Mouse (Mus musculus) gastrocnemius, adult 2 months (tissue): Measurements from ENCODE around the gene Spta1. TPM values are rescaled to one million over a fixed set of nuclear protein-coding genes. Genes with fewer than 3 reads are reported as not detected.

Experiments
- DNase-seq: peaks from one replicate; pipeline ENCODE4 v3.0.0; 2022
- H3K27ac ChIP-seq: fragments of 200-600 bp; 2 replicates; pipeline ENCODE4 v1.8.1; 2022; ENCODE audit warnings: mild to moderate bottlenecking
- H3K4me3 ChIP-seq: fragments of 200-600 bp; 2 replicates; pipeline ENCODE4 v1.8.1; 2022; ENCODE audit warnings: mild to moderate bottlenecking, moderate library complexity
- CTCF ChIP-seq: fragments of 200-600 bp; IDR thresholded peaks from 2 replicates; pipeline ENCODE4 v1.8.1; 2022; ENCODE audit warnings: antibody characterized with exemption, mild to moderate bottlenecking, moderate library complexity
- intact Hi-C: fragments of 180-260 bp; cut with DNase I; formaldehyde crosslinking; loops from one replicate; pipeline ENCODE4 v1.15.1; 2025
- long read RNA-seq, 2 experiments: library from polyadenylated mRNA; stranded (forward); transcript quantifications; one replicate each; pipeline ENCODE4 v2.0.0; 2021
- total RNA-seq, 2 experiments: library from RNA; stranded (reverse); gene quantifications; 2 replicates each; pipeline ENCODE4 v1.2.3; 2021

Gene Spta1
- under 1 TPM; 0.03 to 0.06 TPM for total RNA-seq
- long read RNA-seq, experiment 1, result 0 reads
- long read RNA-seq, experiment 2, result 0 reads

- intact Hi-C loops, result no loop called here
- no peak for TF ChIP-seq CTCF
- H3K4me3 ChIP-seq, result no peak within 1 kb of the TSS
- DNase-seq, result no peak
- 0 out of 2 replicates have a peak within 1 kb of the TSS, but pooled peaks have one; percentile 24 for H3K27ac ChIP-seq
Observed at GRCm38 (mm10) chr1:174172605-174173004, at the start of gene Spta1. TSS of gene Spta1 (plus strand) at chr1:174172776.

DNA sequence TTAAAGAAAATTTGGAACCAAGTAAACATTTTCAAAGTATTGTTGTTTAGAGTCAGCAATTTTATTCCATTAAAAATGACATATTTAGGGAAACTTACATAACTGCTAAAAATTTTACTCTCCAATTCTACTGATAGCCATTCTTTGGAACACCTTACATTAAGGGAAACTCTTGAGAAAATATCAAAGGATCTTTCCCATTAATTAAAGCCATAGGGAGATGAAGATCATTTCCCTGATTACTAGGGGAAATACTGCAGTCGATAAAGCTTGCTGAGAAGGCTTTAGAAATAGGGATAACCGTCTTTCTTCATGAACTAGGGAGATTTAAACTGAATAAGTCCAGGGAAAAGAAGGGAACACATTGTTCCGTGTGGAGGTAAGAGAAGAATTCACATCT lies 41.4 kb upstream of the Spta1 start, which contains the start of gene Olfr424:
Olfr424 (plus strand) TSS at position 301 of the 400 bp plus-strand sequence.
- TF ChIP-seq CTCF, result no peak
- H3K4me3 ChIP-seq, result no peak within 1 kb of the TSS
- no peak within 1 kb of the TSS for H3K27ac ChIP-seq
- intact Hi-C loops, result no loop called here
- DNase-seq, result no peak

DNA sequence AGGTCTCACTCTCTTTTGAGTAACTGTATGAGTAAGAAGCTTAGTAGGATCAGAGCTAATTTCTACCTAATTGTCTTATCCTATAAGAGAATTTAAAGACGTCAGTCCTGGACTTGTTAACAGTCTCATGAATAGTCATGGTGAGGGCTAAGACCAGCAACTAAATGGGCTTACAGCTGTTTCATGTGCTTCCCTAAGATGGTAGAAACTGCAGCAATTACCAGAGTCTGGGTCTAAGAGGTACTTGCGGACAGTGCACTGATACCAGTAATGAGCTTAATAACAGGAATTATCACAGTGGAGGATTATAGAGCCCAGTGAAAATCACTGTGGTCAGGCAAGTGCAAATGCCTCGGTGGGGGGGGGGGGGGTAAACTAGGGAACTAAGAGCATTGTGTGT lies 40.6 kb upstream of the Spta1 start:
- H3K4me3 ChIP-seq, result no peak overlapping the region
- H3K27ac ChIP-seq, result no peak overlapping the region
- intact Hi-C loops, result no loop called here
- no peak for TF ChIP-seq CTCF
- no peak for DNase-seq

DNA sequence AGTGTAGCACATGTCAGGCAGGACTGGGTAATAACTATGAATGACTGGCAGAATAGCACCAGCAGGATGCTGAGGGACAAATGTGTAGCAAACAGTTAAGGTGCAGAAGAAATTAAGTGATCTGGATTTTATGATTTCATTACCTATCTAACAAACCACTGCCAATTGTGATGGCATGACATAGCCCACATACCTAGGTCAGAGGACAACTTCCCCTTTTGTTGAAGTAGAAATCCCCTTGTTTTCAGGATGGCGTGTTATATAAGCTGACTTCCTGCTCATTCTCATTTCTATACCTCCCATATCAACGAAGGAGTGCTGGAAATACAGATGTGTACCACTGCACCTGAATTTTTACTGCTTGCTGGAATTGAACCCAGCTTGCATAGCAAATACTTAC lies 31.2 kb upstream of the Spta1 start:
- no peak overlapping the region for H3K27ac ChIP-seq
- intact Hi-C loops, result no loop called here
- no peak for DNase-seq

DNA sequence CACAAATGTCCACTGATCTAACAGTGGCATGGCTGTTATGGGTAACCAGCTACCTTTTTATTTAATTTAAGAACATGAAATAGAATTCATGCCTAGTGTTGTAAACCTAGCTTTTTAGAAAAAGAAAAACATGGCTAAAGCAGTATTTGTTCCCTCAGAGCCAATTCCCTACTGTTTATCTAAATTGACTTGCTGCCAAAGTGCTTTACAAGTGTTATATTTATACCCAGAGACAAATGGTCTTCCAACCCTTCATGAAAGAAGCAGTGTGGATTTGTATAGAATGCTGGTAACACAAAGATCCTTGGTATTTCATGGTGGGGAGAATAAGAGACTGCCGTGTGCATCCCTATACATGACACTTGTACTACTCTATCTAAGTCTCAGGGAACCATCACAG lies 25.9 kb upstream of the Spta1 start:
- intact Hi-C loops, result no loop called here
- Histone ChIP-seq H3K27ac (no peak overlapping the region), H3K4me3 (no peak overlapping the region)
- no peak for TF ChIP-seq CTCF
- DNase-seq, result no peak

More for the DNA sequence above, 31.2 kb upstream of the Spta1 start:
- H3K4me3 ChIP-seq, result no peak overlapping the region
- no peak for TF ChIP-seq CTCF

DNA sequence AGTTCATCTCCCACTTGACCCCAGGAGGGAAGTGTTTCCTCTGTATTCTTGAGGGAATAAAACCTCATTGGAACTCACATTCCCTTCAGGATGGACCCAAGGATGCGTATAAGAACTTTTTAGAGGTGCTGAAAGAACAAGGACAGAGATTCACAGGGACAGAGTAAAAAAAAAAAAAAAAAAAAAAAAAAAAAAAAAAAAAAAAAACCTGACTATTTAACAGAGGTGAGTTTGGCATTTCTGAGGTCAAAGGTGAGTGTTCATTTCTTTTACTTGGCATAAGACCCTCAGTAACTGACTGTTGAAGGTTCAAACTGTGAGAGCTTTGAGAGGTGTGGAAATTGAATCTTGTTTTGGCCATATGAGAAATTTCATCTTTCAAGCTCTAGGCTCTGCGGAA lies 23.3 kb upstream of the Spta1 start:
- no peak overlapping the region for H3K4me3 ChIP-seq
- no peak for DNase-seq
- intact Hi-C loops, result no loop called here
- no peak for TF ChIP-seq CTCF
- H3K27ac ChIP-seq, result no peak overlapping the region

- H3K4me3 ChIP-seq, result no peak within 1 kb of the TSS
- H3K27ac ChIP-seq, result no peak within 1 kb of the TSS
- intact Hi-C loops, result no loop called here
- TF ChIP-seq CTCF, result no peak
- no peak for DNase-seq
Observed at GRCm38 (mm10) chr1:174155333-174155732, 17.2 kb upstream of the Spta1 start, which contains the start of gene Olfr420. TSS of gene Olfr420 (plus strand) at chr1:174155633.

DNA sequence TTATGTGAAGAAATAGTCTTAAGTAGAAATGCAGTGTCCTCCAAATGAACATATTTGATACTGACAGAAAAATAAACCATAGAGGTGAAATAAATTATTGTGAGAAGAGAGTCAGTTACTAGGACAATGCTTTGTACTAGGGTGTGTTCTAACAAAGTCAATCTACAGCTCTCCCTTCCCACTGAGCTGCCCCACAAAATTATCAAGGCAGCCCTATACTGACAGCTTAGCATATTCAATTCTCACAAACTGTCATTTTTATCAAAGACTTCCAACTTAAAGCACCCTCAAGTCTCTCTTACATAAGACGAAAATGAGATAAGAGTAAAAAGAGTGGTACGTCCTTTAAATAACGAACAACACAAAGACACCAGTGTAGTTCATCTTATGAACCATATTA lies 15.0 kb upstream of the Spta1 start:
- TF ChIP-seq CTCF, result no peak
- Histone ChIP-seq H3K27ac (no peak overlapping the region), H3K4me3 (no peak overlapping the region)
- no peak for DNase-seq
- intact Hi-C loops, result no loop called here

GRCm38 (mm10) chr1:174158512-174158911 lies 14.1 kb upstream of the Spta1 start:
- intact Hi-C loops, result no loop called here
- no peak for TF ChIP-seq CTCF
- no peak for DNase-seq
- no peak overlapping the region for H3K27ac ChIP-seq
- H3K4me3 ChIP-seq, result no peak overlapping the region

- H3K4me3 ChIP-seq, result no peak overlapping the region
- intact Hi-C loops, result no loop called here
- no peak overlapping the region for H3K27ac ChIP-seq
- no peak for DNase-seq
- TF ChIP-seq CTCF, result no peak
Observed at GRCm38 (mm10) chr1:174159095-174159494, 13.5 kb upstream of the Spta1 start.

- TF ChIP-seq CTCF, result no peak
- DNase-seq, result no peak
- Histone ChIP-seq H3K4me3 (no peak overlapping the region), H3K27ac (no peak overlapping the region)
- intact Hi-C loops, result loop anchor here (5.0 kb wide), 1 partner anchor 298 kb away; no protein-coding TSS in a partner anchor
Observed at GRCm38 (mm10) chr1:174169024-174169423, 3.6 kb upstream of the Spta1 start.

DNA sequence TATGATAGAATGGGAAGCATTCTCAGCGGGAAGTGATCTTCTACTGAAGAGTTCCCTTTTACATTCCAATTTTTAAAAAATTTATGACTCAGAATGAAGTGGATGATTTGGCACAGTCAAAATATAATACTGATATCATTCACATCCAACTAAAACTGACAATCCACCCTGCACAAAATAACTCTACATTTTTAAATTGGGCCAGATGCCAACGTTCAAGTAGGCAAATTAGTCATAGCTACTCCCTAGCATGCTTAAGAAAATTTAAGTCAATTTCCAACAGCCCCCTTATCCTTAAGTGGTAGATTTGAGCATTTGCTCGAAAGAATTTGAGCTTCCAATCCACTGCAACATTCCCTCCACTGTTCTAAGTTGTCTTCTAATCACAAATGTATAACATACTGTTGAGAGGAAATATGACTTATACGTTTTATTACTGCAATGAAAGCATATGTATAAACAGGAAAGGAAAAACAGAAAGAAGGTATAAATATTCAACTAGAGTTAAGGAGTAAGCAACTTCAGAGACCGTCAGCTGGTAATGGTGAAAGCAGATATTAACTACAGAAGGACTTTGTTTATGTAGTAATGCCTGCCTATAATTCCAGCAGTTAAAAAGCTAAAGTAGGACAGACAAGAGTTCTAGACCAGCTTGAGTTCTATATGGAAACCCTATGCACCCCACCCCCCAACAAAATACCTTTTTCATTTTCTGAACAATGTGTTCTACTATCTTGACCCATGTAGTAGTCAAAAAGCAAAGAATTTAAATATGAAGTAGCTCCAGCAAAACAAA lies 1.7 kb upstream of the Spta1 start:
- DNase-seq, result no peak
- intact Hi-C loops, result no loop called here
- Histone ChIP-seq H3K27ac (no peak overlapping the region), H3K4me3 (no peak overlapping the region)
- TF ChIP-seq CTCF, result no peak

DNA sequence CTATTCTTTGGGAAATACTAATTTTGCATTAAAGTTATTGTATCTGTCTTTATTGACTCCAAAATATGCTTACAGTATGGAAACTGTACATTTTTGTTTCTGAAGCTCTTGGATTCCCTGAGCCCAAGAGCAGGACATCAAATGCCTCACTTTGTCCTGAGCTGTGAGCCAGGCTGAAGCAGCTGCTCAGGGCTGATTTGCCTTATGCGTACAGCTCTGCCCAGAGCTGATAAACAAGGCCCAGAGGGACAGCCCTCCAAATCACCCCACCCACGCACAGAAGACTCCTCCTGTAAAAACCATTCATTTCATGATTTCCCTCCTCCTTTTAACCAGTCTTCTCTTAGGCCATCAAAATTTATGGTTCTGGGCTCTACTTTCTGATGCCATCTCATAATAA lies 1.0 kb upstream of the Spta1 start:
- peak; percentile 27 for DNase-seq
- Histone ChIP-seq H3K27ac (no peak overlapping the region), H3K4me3 (no peak overlapping the region)
- intact Hi-C loops, result no loop called here
- TF ChIP-seq CTCF, result no peak

DNA sequence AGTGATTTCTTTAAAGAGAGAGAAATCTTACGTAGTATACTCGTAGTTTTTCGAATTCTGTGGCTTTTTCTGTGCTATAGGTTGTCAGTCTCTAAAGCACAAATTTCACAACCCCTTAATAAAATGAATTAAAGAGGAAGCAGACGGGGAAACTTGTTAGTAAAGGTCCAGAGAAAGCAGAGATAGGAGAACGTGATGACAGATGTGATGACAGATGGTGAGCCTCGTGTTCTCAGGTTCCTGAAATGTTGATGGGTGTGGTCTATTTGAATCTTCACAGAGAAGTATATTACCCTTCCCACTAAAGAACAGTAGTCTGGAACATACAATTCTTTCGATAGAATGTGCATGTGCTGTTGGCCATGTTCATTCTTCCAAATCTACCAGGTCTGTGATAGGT lies 32.1 kb downstream of the Spta1 start:
- no peak overlapping the region for H3K4me3 ChIP-seq
- H3K27ac ChIP-seq, result no peak overlapping the region
- TF ChIP-seq CTCF, result no peak
- intact Hi-C loops, result no loop called here
- no peak for DNase-seq
